Mouse (Mus musculus) adipocyte (in vitro differentiated cells): ENCODE data around the gene Rictor.
"Not testable (repeated sequence)": the region's sequence is repeated elsewhere in the genome, so short reads cannot be mapped to it uniquely, and the experiment has no call there.

Experiments used
- DNase-seq: peaks from one replicate; pipeline ENCODE4 v3.0.0-alpha.2; 2016; ENCODE audit warnings: low spot score

Gene Rictor

DNA sequence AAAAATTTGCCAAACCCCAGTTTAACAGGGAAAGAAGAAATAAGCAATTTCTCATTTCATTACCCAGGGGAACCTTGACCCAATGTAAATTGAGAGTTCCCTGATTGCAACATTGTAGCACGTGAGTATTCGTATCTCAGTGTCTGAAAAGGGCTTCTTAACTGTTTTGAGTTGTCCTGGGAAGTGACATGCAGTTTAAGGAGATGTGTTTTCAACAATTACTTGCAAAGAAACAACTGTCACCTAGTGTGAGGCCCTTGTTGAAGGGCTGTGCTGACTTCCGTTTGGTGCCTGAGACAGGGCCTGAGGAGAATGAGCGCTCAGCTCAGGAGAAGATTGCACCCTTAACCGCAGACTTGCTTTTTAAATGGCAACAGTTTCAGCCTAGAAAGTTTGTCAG, 24.9 kb downstream of the Rictor start:
- peak; percentile 71 for DNase-seq

DNA sequence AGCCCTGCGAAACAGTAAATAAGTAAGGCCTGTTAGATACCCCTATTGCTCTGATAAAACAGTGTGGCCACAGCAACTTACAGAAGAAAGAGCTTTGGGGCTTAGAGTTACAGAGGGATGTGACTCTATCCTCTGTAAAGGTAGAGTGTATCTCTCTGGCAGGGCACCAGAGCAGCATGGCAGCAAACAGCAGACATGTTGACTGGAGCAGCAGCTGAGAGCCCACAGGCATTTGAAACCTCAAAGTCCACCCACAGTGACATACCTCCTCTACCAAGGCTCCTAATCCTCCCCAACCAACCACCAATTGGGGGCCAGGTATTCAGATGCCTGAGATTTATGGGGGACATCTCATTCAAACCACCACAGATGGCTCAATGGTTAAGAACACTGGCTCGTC, 31.0 kb downstream of the Rictor start:
- DNase-seq, result no peak

DNA sequence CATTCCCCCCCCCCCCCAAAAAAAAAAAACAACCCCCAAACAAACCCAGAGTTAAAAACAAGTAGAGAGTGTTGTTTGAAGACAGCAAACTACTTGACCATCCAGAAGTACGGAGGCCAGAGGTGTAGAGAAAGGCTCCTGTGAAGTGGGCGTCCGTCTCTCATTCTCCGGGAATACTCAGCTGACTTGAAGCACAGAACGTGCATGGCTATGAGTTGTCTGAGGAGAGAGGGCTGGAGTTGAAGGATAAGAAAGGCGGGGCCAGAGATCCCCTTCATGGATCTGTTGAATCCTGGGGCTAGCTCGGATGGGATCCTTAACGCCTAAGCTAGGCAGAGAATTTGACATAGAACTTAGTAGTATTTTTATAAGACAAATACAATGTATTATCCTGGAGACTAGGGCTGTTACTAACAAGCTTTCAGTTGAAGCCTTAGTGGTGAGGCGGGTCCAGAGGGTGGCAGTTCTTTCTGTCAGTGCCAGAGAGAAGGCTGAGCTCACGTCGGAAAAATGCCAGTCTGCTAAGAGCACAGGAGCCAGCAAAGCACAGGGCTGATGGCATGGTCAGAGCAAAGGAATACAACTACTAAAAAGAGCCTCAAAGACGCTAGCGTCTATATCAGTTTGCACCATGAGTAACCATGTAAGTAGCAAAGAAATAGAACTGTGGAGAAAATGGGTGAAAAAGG, 34.3 kb downstream of the Rictor start:
- no peak for DNase-seq

DNA sequence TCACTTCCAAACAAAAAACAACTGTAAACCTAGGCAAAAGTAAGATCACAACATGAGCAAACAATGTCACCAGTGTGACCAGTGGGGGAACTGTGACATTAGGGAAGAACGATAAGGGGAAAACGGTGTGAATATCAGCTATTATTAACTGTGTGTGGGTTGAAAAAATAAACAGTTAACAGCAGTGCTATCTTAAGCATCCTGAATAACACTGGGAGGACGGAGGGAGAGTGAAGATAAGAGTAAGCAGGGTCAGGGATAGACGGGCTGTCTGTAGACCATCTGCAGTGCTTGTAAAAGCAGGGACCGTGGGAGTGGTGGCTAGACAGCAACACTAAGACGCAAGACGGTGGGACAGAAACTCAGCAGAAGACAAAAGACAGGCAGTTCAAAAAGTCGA, 35.5 kb downstream of the Rictor start:
- DNase-seq, result no peak

DNA sequence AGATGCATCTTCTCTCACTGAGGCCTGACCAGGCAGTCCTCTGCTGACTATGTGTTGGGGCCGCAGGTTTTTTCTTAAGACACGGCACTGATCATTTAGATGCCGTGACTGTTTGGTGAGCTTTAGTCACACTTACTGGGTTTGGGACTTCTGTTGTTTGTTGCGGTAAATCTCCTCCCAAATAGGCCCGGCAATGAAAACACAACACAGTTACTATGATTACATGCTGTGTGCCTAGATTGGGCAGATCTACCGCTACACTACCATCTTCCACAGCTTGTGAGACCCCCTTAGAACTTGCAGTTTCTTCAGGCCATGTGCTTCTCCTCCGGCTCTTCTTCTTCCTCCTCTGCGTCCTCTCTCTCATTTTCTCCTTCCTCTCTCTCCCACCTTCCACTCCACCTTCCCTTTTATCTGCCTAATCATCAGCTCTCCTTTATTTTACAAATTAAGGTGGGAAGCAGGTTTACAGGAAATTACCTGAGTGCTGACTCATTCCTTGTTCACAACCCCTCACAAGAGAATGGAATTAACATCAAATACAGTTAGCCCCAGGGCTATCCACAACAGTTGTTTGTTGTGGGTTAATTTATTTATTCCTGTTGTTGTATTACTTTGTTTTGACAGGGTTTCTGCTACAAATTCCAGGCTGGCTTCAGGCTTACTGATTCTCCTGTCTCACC, 38.3 kb downstream of the Rictor start:
- DNase-seq, result not testable (repeated sequence)

DNA sequence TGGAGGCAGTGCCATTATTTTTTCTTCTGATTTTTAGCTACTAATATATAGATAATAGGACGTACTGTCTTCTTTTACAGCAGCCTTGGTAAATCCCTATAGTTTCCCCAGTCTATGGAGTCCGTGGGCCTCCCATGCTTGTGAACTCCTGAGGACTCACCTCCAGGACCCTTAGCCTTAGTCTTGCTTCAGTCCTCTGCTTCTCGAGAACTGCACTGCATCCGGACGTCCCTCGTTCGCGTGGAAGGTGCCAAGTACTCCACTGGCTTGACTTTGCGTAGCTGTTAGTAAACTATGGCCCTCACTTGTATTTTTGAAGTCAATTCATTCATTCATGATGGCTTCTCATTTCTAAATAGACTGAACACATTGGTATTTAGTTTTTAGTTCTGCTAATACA, 38.8 kb downstream of the Rictor start:
- DNase-seq, result no peak

DNA sequence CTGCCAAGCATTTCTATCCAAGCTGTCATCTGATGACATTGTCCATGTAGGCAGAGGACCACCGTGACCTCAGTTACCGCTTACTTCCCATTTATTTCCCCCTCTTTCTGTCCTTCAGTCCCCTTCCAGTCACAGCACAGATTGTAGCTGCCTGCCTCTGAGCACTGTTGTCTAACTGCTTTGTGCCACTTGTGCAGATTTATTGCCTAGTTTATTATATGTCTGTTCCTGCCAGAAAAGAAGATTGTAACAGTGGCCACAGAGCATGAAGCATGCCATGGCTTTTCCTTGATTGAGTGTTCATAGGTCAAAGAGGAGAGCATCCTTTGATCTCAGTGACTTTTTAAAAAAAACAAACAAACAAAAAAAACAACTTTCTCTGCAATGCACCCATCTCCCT, 46.2 kb downstream of the Rictor start:
- DNase-seq, result peak; percentile 13

DNA sequence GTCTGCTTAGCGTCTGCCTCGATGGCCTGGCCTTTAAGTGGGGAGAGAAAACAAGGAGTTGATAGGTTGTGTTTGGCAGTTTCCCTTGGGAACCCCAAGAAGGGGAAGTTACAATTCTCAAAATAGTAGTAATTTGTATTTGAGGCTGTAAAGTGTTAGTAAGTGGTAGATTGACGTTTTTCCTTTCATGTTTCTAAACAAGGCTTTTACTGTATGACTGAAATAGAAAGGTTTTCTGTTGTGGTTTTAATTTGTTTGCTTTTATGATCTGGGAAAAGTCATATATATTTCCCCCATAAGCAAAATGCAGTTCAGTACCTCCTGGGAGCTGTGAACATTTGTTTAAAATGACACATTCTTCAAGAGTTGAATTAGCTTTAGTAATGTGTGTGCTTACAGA, 64.1 kb downstream of the Rictor start:
- DNase-seq, result no peak

DNA sequence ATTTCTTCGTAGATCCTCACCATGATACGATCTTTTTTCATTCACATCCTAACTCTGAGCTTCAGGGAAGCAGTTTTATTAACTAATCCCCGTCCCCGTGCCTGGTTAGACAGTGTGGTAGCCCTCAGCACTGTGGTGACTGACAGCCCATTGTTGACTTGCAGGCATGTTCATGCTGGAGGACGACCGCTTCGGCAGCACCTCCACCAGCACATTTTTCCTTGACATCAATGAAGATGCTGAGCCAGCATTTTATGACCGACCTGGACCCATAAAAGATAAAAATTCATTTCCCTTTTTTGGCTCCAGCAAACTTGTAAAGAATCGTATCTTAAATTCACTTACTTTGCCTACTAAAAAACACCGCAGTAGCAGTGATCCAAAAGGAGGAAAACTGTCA, 78.0 kb downstream of the Rictor start:
- no peak for DNase-seq

DNA sequence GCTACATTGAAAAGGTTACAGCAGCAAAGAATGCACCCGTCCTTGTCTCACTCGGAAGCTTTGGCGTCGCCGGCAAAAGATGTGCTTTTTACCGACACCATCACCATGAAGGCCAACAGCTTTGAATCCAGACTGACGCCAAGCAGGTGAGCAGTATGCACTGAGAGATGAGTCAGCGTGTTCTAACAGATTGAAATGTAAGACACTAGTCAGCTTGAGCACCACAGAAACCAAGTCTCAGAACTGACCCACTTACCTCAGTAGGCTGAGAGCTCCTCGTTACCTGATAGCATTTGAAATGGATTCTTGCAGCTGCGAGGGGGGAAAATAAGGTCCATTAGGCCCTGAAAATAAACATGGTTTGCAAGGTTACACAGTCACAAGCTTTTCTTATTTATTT, 79.1 kb downstream of the Rictor start:
- DNase-seq, result no peak

DNA sequence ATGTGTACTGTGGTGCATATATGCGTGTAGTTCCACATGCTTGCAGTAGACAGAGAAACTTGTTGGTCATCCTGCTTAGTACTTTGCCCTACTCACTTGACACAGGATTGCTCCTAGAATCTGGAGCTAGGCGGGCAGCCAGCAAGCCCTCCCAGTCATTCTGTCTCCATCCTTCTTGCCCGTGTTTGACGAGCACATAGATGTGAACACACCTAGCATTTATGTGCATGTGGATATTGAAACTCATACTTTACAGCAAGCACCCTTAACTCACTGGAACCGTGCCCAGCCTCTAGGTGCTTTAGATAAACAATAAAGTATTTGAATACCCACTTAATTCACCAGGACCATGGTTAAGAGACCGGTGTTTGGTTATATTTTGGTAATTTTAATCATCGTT, 81.8 kb downstream of the Rictor start:
- no peak for DNase-seq

DNA sequence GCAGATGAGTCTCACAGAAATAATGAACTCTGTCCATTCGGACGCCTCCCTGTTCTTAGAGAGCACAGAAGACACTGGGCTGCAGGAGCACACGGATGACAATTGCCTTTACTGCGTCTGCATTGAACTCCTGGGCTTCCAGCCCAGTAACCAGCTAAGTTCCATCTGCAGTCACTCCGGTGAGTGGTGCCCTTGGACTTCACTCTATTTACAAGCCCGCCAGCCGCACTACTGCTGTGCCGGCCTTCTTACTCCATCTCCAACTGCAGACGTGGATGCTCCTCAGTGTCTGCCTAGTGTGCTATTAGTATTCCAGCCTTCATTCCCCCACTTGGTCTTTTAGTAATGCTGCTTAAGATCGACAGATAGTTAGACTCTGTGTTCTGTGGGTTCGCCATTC, 83.5 kb downstream of the Rictor start:
- DNase-seq, result no peak

DNA sequence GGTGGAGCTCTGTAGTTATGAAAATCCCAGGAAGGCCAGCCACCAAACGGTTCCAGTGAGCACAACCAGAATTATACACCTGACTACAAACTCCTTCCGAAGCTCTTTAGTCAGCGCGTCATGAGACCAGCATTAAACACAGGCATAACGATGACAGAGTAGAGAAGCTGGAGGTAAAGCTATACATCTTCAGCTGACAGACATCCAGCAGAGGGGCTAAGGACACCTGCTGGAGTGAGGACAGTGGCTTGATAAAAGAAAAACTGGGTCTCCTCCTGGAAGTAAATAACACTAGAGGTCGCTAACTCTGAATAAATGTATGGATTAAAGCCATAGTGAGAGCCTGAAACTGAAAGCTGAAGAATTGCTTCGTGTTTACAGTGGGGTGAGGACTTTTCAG, 84.7 kb downstream of the Rictor start:
- DNase-seq, result no peak

DNA sequence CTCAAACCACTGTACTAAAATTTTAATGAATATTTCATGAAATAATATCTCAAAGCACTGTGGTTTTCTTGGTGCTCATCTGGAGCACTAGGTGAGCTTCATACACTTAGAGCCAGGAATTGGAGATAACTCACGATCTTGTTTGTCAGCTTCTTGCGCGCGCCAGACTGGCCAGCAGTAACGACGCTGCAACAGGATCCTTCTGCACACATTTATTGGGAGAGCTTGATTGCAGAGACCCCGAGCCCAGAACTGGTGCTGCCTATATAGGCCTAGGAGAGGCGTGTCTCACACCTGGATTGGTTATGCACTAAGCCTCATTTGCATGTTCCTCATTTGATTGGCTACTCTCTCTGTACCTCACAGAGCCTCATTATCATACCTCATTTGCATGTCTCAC, 93.0 kb downstream of the Rictor start:
- DNase-seq, result not testable (repeated sequence)

DNA sequence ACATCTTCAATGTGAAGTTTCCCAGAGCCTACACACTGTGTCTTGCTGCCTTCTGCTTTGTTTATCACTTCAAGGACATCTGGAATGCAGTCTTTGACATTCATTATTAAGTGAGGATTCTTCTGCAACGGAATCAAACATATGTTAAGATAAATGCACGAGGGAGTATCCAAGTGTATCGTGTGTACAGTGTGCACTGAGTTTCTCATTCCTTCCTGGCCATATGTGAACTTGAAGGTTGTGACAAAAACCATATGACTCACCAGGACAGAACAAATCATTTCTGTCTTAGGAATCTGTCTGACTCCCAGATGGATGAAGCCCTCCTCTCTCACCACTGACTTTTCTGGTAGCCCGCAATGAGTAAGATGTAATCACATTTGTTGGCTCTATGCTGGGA, 107.6 kb downstream of the Rictor start:
- no peak for DNase-seq

DNA sequence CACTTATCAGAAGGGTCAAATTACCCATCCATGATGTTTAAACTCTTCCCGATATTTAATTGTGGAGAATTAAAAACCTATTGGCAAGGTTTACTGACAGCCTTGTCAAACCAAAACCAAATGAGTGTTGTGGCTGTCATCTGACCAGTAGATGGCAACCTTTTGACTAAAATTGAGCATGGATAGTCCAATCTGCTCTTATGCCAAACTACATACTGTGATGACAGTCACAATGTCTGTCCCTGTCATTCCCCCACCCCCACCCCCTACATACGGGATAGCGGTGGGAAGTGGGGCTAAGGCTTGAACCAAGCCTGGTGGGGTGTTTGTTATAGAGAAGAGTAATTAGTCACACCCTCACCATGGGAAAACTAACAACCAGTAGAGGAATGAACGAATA, 132.0 kb downstream of the Rictor start:
- peak; percentile 74 for DNase-seq

DNA sequence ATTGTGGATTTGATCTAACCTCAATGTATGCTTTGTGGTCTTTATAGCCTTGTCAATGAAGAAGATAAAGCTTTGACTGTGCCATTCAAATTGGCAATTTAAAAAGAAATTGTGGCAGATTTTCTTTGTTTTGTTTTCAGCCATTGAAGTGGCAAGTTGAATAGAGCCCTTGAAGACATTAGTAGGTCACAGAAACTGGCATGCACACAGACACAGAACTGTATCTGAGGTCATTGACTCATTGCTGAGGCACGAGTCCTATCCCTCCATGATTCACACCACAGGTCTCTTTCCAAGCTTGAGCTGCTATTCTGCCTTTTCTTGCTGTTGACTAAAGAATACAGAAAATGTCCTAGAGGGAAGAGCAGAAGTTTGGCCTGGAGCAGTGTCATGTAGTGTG, 141.7 kb downstream of the Rictor start:
- DNase-seq, result peak; percentile 53
